Mouse (Mus musculus) gonadal fat pad, adult 2 months (tissue): Measurements from ENCODE around the gene Tspan5. TPM values are rescaled to one million over a fixed set of nuclear protein-coding genes. Genes with fewer than 3 reads are reported as not detected.

Experiments used
- DNase-seq: peaks from one replicate; pipeline ENCODE4 v3.0.0-alpha.2; 2012; ENCODE audit warnings: low read depth
- polyA plus RNA-seq: library from polyadenylated mRNA; depleted of rRNA; stranded (reverse); fragments of >200 nt; gene quantifications from 2 replicates; pipeline ENCODE4 v1.2.3, GENCODE M21; 2012; rRNA removed

Gene Tspan5
- polyA plus RNA-seq, 1 experiment = 29.1 TPM

GRCm38 (mm10) chr3:138936780-138937179 is 194.8 kb downstream of the Tspan5 start:
- DNase-seq = no peak

DNA sequence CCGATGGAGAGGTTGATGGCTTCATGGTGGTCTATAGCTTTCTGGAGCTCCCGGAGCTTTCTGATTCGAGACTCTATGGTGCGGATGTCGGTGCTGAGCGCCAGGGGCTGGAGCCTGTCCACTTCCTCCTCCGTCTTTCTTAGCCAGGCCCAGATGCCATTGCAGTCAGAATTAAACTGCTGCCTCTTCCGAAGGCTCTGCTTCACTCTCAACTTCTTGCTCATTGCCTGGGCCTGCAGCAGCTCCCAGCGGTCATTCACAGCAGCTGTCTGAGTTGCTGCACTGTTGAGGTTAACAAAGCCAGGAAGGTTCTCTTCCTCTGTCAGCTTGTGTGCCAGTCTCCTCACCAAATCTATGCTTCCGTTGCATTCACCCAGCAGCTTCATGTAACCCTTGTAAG is 195.2 kb downstream of the Tspan5 start:
- no peak for DNase-seq

DNA sequence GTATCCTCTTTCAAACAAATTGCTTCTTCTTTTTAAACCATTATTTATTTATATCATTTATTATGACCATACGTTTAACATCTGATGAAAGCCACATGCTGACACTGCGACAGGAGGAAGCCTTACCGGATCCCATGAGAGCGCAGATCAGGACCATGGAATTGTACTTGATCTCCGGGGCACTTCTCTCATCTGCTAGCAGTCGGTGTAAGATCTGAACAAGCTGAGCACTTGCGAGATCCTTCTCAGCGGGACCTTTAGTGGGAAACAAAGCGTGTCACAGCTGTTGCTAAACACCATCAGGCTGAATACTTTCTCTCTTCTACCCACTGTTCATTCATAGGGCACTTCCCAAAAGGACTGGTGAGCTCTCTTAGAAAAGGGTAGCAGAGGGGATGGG is 199.6 kb downstream of the Tspan5 start:
- no peak for DNase-seq

- no peak for DNase-seq
Measured at GRCm38 (mm10) chr3:138945516-138945915, 203.5 kb downstream of the Tspan5 start.

DNA sequence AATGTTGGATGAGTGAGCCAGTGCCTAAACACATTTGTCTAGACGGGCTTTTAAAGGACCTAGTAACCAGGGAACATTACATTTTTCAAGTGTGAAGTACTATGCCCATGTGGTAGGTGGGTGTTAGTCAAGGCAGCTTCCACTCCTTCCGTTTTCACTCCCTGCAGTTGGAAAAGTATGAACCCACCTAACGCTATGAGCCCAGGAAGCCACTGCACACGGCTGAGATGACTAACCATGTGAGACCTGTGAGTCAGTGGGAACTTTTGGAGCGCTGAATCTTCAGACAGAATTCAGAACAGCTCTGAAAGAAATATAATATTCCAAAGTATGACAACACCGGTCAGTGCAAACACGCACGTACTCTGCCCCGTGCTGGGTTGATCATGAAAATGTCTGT is 207.1 kb downstream of the Tspan5 start:
- no peak for DNase-seq

GRCm38 (mm10) chr3:138955220-138955619 is 213.2 kb downstream of the Tspan5 start:
- DNase-seq = no peak

Other genes with a start within 250 kb of the Tspan5 start
- gene Eif4e, start 216.0 kb upstream of the Tspan5 start, polyA plus RNA-seq = 27.5 and 30.2 TPM in 2 replicates